Mouse (Mus musculus): ENCODE data around the gene Rfx5. TPM values are rescaled to one million over a fixed set of nuclear protein-coding genes. Genes with fewer than 3 reads are reported as not detected.

The Rfx5 gene
- polyA plus RNA-seq, 1 experiment from 2014 or later: 1.2 TPM

DNA sequence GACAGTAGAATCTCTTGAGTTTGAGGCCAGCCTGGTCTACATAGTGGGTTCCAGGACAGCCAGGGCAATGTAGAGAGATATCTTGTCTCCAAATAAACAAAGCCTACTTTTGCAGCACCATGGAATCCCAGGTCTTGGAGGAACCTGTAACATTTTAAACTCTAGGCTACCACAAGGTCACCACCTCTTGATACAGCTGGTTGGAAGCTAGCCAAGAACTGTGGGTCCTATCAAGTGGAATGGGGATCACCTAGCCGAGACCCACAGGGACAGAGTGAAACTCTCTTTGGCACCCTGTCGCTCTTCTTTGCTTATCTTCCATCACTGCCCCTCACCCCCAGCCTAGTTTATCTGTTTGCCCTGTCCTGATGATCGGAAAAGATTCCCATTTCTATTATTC is 18.7 kb downstream of the Rfx5 start:
- no peak overlapping the region for H3K9ac ChIP-seq (ENCODE audit: low read depth, low read length)
- no peaks in the 10 kb centered on the region for H3K27me3 ChIP-seq (ENCODE audit: control insufficient read depth, insufficient read depth, low read depth, low read length)
- peaks cover 15% of the 10 kb centered on the region for H3K4me1 ChIP-seq (ENCODE audit: control insufficient read depth, low read depth, low read length)
- H3K36me3 ChIP-seq (ENCODE audit: control insufficient read depth, insufficient read depth): no peaks in the 10 kb centered on the region; the same call in 1 of the 2 replicates
- no peak overlapping the region for H3K27ac ChIP-seq (ENCODE audit: low read length)
- no peaks in the 10 kb centered on the region for H3K9me3 ChIP-seq (replicated peaks; ENCODE audit: control insufficient read depth, low read length)
- WGBS (ENCODE audit: insufficient replicate concordance): 45% methylated on average over 3 of the region's 3 CpGs
- no peak overlapping the region for H3K4me3 ChIP-seq (ENCODE audit: low read depth, low read length)
- no peak for ATAC-seq (ENCODE audit: low read depth)
- no peak overlapping the region for H3K4me2 ChIP-seq (ENCODE audit: low read depth, low read length)

DNA sequence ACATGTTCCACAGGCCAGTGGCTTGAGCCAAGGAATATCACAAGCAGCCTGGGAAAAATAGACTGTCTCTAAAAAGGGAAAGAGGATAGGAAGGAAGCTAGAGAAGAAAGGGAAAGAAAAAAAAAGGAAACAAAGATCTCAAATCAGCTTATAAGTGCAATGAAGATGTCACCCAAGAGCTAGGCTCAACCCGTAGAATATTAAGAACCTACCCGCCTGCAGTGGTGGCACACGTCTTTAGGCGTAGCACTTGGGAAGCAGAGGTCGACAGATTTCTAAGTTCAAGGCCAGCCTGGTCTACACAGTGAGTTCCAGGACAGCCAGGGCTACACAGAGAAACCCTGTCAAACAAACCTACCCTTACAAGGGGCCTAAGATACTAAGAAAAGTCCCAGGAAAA is 19.7 kb downstream of the Rfx5 start:
- no peak for ATAC-seq (ENCODE audit: low read depth)
- Histone ChIP-seq H3K36me3 (ENCODE audit: control insufficient read depth, insufficient read depth) (no peaks in the 10 kb centered on the region; the same call in 1 of the 2 replicates), H3K27ac (ENCODE audit: low read length) (no peak overlapping the region), H3K4me1 (ENCODE audit: control insufficient read depth, low read depth, low read length) (peaks cover 15% of the 10 kb centered on the region), H3K9me3 (replicated peaks; ENCODE audit: control insufficient read depth, low read length) (no peaks in the 10 kb centered on the region), H3K4me2 (ENCODE audit: low read depth, low read length) (peak overlapping the region; percentile 81; the same call in 1 of the 2 replicates), H3K9ac (ENCODE audit: low read depth, low read length) (no peak overlapping the region), H3K27me3 (ENCODE audit: control insufficient read depth, insufficient read depth, low read depth, low read length) (no peaks in the 10 kb centered on the region), H3K4me3 (ENCODE audit: low read depth, low read length) (no peak overlapping the region)
- WGBS (ENCODE audit: insufficient replicate concordance): 84% methylated on average over 5 of the region's 5 CpGs

DNA sequence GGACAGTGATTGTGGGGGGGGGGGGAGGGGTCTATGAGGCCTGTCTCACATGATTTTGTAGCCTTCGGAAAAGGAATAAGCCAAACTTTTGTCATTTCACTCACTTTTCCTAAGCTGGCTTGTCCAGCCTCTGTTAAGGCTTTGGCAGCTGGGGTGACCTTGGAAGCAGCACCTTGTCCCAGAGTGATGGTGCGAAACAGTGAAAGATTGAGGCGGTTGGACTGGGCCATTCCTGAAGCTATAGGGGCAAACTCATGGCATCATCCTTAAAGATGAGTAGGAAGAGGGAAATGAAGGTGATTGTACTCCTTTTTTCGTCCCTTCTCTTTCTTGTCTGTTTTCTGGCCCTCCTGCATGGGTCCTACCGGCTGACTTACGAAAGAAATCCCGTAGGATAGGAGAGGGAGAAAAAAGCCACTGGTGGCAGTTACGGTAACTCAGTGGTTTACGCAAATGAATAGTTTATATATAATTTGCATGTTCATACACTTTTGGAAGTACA is 20.2 kb downstream of the Rfx5 start:
- peak overlapping the region; percentile 27; the same call in 1 of the 2 replicates for H3K27ac ChIP-seq (ENCODE audit: low read length)
- peak overlapping the region; percentile 67 for H3K9ac ChIP-seq (ENCODE audit: low read depth, low read length)
- peak overlapping the region; percentile 83 for H3K4me3 ChIP-seq (ENCODE audit: low read depth, low read length)
- H3K4me1 ChIP-seq (ENCODE audit: control insufficient read depth, low read depth, low read length): peaks cover 15% of the 10 kb centered on the region
- peak overlapping the region; percentile 81 for H3K4me2 ChIP-seq (ENCODE audit: low read depth, low read length)
- no peaks in the 10 kb centered on the region; the same call in 1 of the 2 replicates for H3K36me3 ChIP-seq (ENCODE audit: control insufficient read depth, insufficient read depth)
- WGBS (ENCODE audit: insufficient replicate concordance): 23% methylated on average over 9 of the region's 9 CpGs
- no peak for ATAC-seq (ENCODE audit: low read depth)
- H3K27me3 ChIP-seq (ENCODE audit: control insufficient read depth, insufficient read depth, low read depth, low read length): no peaks in the 10 kb centered on the region
- no peaks in the 10 kb centered on the region for H3K9me3 ChIP-seq (replicated peaks; ENCODE audit: control insufficient read depth, low read length)

DNA sequence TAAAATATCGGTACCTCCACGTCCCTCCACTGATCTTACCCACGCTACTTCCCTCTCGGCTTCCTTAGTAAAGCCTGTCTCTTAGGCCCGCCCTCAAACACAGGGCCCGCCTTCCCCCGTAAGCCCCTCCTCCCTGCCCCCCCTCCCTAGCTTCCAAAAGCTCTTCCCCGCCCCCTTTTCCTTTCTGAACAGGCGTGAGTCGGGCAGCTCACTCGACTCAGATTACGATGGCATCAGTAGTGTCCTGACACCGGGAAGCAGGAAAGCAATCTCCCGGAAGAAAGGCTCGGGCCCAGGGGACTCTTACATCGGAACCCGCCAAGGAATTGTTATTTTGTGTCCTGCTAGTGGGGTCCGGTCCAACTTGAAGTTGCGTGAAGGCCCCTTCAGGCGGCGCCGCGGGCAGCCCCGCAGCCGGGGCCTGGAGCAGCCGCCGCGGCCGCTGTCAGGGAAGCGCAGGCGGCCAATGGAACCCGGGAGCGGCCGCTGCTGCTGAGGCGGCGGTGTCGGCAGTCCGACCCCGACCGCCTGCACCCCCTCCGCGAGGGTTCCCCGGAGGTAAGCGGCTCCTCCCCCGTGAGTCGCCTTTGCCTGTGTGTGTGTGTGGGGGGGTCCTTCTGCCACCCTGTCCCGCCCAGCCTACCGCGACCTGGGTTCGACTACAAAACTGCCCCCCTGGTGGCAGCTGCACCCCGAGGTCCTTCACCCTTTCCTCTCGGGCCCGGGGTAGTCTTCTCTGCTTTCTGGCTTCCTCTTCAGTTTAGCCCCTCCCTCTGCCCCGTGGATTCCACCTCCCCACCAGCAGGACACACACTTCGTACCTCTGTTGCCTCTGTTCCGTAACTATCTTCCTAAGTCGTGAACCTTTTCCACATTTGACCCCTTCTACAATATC is 20.9 kb downstream of the Rfx5 start, which contains the start of gene Pi4kb:
Gene Pi4kb, plus strand, starts transcription at position 204 of the 895 bp plus-strand sequence.
- peaks cover 15% of the 10 kb centered on the region for H3K4me1 ChIP-seq (ENCODE audit: control insufficient read depth, low read depth, low read length)
- H3K27me3 ChIP-seq (ENCODE audit: control insufficient read depth, insufficient read depth, low read depth, low read length): no peaks in the 10 kb centered on the region
- peak; percentile 91 for ATAC-seq (ENCODE audit: low read depth)
- WGBS (ENCODE audit: insufficient replicate concordance): under 1% methylated on average over 48 of the region's 57 CpGs
- peak within 1 kb of the TSS; percentile 92 for H3K9ac ChIP-seq (ENCODE audit: low read depth, low read length)
- no peaks in the 10 kb centered on the region for H3K9me3 ChIP-seq (replicated peaks; ENCODE audit: control insufficient read depth, low read length)
- H3K4me3 ChIP-seq (ENCODE audit: low read depth, low read length): peak within 1 kb of the TSS; percentile 83
- H3K36me3 ChIP-seq (ENCODE audit: control insufficient read depth, insufficient read depth): no peaks in the 10 kb centered on the region; the same call in 1 of the 2 replicates
- H3K4me2 ChIP-seq (ENCODE audit: low read depth, low read length): peak within 1 kb of the TSS; percentile 81
- H3K27ac ChIP-seq (ENCODE audit: low read length): peak within 1 kb of the TSS; percentile 91

DNA sequence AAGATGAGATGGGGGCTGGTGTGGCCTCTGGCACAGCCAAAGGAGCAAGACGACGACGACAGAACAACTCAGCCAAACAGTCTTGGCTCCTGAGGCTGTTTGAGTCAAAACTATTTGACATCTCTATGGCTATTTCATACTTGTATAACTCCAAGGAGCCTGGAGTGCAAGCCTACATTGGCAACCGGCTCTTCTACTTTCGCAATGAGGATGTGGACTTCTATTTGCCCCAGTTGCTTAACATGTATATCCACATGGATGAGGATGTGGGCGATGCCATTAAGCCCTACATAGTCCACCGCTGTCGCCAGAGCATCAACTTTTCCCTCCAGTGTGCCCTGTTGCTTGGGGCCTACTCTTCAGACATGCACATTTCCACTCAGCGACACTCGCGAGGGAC is 30.4 kb downstream of the Rfx5 start:
- peaks cover 23% of the 10 kb centered on the region for H3K4me1 ChIP-seq (ENCODE audit: control insufficient read depth, low read depth, low read length)
- no peak overlapping the region for H3K27ac ChIP-seq (ENCODE audit: low read length)
- H3K9ac ChIP-seq (ENCODE audit: low read depth, low read length): no peak overlapping the region
- H3K9me3 ChIP-seq (replicated peaks; ENCODE audit: control insufficient read depth, low read length): no peaks in the 10 kb centered on the region
- H3K4me2 ChIP-seq (ENCODE audit: low read depth, low read length): no peak overlapping the region
- WGBS (ENCODE audit: insufficient replicate concordance): 84% methylated on average over 11 of the region's 11 CpGs
- ATAC-seq (ENCODE audit: low read depth): no peak
- H3K36me3 ChIP-seq (ENCODE audit: control insufficient read depth, insufficient read depth): peaks cover 14% of the 10 kb centered on the region
- no peak overlapping the region for H3K4me3 ChIP-seq (ENCODE audit: low read depth, low read length)
- no peaks in the 10 kb centered on the region for H3K27me3 ChIP-seq (ENCODE audit: control insufficient read depth, insufficient read depth, low read depth, low read length)

DNA sequence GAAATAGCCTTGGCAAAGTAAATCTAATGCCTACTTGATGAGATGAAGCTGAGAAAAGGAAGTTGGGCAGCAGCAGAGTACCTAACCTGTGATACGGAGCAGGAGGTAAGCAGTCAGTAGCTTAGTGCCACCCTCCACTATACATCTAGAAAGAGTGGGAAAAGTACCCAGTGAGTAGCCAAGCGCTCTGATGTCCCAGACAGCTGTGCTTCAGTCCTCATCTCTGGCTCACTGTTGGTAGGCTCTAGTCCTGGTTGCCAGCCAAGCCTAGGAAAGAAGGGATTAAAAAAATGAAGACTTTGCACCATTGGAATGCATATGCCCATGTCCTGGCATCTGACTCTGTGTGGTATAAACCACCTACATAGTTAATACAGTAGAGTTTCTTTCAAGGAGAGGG is 31.6 kb downstream of the Rfx5 start:
- Histone ChIP-seq H3K9ac (ENCODE audit: low read depth, low read length) (no peak overlapping the region), H3K4me2 (ENCODE audit: low read depth, low read length) (no peak overlapping the region), H3K36me3 (ENCODE audit: control insufficient read depth, insufficient read depth) (peaks cover 14% of the 10 kb centered on the region), H3K27me3 (ENCODE audit: control insufficient read depth, insufficient read depth, low read depth, low read length) (no peaks in the 10 kb centered on the region), H3K4me3 (ENCODE audit: low read depth, low read length) (no peak overlapping the region), H3K4me1 (ENCODE audit: control insufficient read depth, low read depth, low read length) (peaks cover 24% of the 10 kb centered on the region), H3K27ac (ENCODE audit: low read length) (no peak overlapping the region), H3K9me3 (replicated peaks; ENCODE audit: control insufficient read depth, low read length) (no peaks in the 10 kb centered on the region)
- ATAC-seq (ENCODE audit: low read depth): no peak
- 85% methylated on average over 2 of the region's 2 CpGs for WGBS (ENCODE audit: insufficient replicate concordance)

DNA sequence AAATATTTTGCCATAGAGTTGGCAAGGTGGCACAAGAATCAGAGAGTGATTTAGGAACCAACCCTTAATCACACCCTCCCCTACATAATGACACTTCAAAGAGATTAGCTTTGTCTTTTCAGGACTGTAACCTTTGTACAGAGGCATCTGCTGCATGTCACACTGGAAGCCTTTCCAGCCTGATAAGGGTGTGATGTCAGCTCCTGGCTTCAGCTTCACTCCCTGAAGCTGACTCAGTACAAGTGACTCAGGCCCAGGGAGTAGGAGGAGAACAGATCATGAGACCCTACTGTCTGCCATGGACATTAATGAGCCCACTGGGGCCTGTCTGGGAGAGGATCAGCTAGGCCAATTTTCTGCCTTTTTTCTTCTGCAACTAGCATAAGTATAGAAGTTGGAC is 33.7 kb downstream of the Rfx5 start:
- Histone ChIP-seq H3K4me3 (ENCODE audit: low read depth, low read length) (no peak overlapping the region), H3K27me3 (ENCODE audit: control insufficient read depth, insufficient read depth, low read depth, low read length) (no peaks in the 10 kb centered on the region), H3K9ac (ENCODE audit: low read depth, low read length) (no peak overlapping the region), H3K4me1 (ENCODE audit: control insufficient read depth, low read depth, low read length) (peaks cover 24% of the 10 kb centered on the region), H3K36me3 (ENCODE audit: control insufficient read depth, insufficient read depth) (peaks cover 15% of the 10 kb centered on the region), H3K4me2 (ENCODE audit: low read depth, low read length) (no peak overlapping the region), H3K27ac (ENCODE audit: low read length) (no peak overlapping the region), H3K9me3 (replicated peaks; ENCODE audit: control insufficient read depth, low read length) (no peaks in the 10 kb centered on the region)
- peak; percentile 79 for ATAC-seq (ENCODE audit: low read depth)

DNA sequence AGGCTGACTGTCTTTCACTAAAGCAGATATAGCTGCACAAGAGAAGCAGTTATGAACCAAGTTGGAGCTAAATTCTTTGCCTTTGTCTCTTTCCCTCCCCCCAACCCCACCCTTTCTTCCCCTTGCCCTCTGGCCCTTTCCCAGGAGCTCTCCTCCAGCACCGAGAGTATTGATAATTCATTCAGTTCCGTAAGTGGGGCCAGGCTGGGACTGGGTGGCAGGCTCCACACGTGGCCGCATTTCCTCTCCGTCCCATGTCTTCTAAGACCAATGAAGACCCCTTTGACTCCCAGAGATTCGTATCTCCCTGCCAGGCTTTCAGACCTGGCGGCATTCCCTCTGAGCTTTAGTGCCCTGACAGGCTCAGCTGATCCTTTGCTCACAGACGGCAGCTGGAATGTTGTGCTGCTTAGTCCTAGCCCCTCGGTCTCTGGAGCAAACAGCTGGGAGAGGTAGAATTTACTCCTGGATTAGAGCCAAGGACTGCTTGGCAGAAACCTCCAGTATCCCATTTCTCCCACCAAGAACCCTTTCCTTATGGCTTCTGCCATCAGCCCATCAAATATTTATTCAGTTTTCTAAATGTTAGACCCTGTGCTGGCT is 35.4 kb downstream of the Rfx5 start:
- 74% methylated on average over 9 of the region's 9 CpGs for WGBS (ENCODE audit: insufficient replicate concordance)
- H3K4me2 ChIP-seq (ENCODE audit: low read depth, low read length): no peak overlapping the region
- no peak overlapping the region for H3K9ac ChIP-seq (ENCODE audit: low read depth, low read length)
- no peak for ATAC-seq (ENCODE audit: low read depth)
- H3K36me3 ChIP-seq (ENCODE audit: control insufficient read depth, insufficient read depth): peaks cover 14% of the 10 kb centered on the region
- H3K27ac ChIP-seq (ENCODE audit: low read length): 0 out of 2 replicates have a peak overlapping the region, but pooled peaks have one; percentile 7
- peaks cover 24% of the 10 kb centered on the region for H3K4me1 ChIP-seq (ENCODE audit: control insufficient read depth, low read depth, low read length)
- H3K27me3 ChIP-seq (ENCODE audit: control insufficient read depth, insufficient read depth, low read depth, low read length): no peaks in the 10 kb centered on the region
- H3K9me3 ChIP-seq (replicated peaks; ENCODE audit: control insufficient read depth, low read length): no peaks in the 10 kb centered on the region
- H3K4me3 ChIP-seq (ENCODE audit: low read depth, low read length): no peak overlapping the region

DNA sequence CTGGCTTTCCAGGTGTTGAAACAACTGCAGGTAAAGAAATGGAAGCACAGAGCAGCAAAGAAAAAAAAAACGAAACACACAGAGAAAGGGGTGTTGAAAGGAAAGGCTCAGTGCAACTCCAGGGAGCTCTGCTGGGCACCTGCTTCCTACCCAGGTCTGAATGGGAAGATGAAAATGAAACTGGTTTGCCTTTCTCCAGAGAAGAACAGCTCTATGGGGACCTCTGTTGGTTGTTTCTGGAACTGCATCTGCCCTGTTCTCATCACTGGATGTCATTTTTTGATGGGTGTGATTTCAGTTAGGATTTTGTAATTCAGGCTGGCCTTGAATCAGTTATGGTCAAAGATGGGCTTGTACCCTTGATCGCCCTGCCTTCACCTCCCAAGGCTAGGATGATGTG is 43.1 kb downstream of the Rfx5 start:
- no peak overlapping the region for H3K27ac ChIP-seq (ENCODE audit: low read length)
- no peak overlapping the region for H3K4me2 ChIP-seq (ENCODE audit: low read depth, low read length)
- no peak for ATAC-seq (ENCODE audit: low read depth)
- peaks cover 2% of the 10 kb centered on the region; the same call in 1 of the 2 replicates for H3K4me1 ChIP-seq (ENCODE audit: control insufficient read depth, low read depth, low read length)
- H3K9me3 ChIP-seq (replicated peaks; ENCODE audit: control insufficient read depth, low read length): no peaks in the 10 kb centered on the region
- H3K9ac ChIP-seq (ENCODE audit: low read depth, low read length): no peak overlapping the region
- 25% methylated on average over 2 of the region's 2 CpGs for WGBS (ENCODE audit: insufficient replicate concordance)
- H3K4me3 ChIP-seq (ENCODE audit: low read depth, low read length): no peak overlapping the region
- H3K36me3 ChIP-seq (ENCODE audit: control insufficient read depth, insufficient read depth): peaks cover 41% of the 10 kb centered on the region
- H3K27me3 ChIP-seq (ENCODE audit: control insufficient read depth, insufficient read depth, low read depth, low read length): no peaks in the 10 kb centered on the region

Measured in liver, embryonic 16.5 days (tissue).